Mouse (Mus musculus) CH12.LX (cell line): ENCODE results near the gene Atxn10.

Source experiments
- CTCF ChIP-seq, 2 experiments: IDR thresholded peaks in 1 of 2; conservative IDR thresholded peaks in 1 of 2; 2 replicates each; pipeline ENCODE4 v1.5.1; 2011 to 2012; ENCODE audit warnings: low read depth in 2 of 2, low read length in 2 of 2, improper control_type of control experiment in 1 of 2, inconsistent platforms in 1 of 2, mild to moderate bottlenecking in 1 of 2, moderate library complexity in 1 of 2
- ETS1 ChIP-seq: conservative IDR thresholded peaks from 2 replicates; pipeline ENCODE4 v1.6.1; 2012; ENCODE audit warnings: low read depth, mild to moderate bottlenecking, inconsistent platforms, low read length, improper control_type of control experiment, moderate library complexity
- USF1 ChIP-seq: IDR thresholded peaks from 2 replicates; pipeline ENCODE4 v1.6.1; 2014; ENCODE audit warnings: low read depth, mild to moderate bottlenecking, inconsistent platforms, low read length, improper control_type of control experiment

DNA sequence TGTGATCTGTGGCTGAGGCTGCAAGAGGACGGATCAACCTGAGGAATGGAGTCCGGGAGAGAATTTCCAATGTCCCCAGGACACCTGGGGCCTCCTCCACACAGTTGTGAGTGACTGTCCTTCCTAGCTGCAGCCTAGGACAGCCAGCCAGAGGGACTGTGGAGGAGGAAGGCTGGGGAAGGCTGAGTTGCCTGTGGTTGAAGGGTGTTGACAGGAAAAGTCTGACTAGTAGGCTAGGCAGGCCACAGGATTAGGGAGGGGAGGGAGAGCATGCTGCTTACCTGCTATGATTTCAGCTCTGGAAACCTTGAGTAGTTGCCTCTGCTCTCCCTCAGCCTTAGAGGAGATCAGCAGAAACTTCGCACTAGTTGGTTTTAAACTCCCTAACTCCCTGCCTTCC, 71.3 kb downstream of the Atxn10 start:
- TF ChIP-seq ETS1 = no peak
- TF ChIP-seq CTCF (conservative IDR thresholded peaks at IDR 0.05 in 1 of 2, IDR thresholded peaks at IDR 0.05 in 1 of 2; ENCODE audit: low read depth in 2 of 2, low read length in 2 of 2) = no peak
- no peak for TF ChIP-seq USF1
